Mouse (Mus musculus) layer of hippocampus, postnatal 14 days (tissue): Measurements from ENCODE around the gene Cuedc2. TPM values are rescaled to one million over a fixed set of nuclear protein-coding genes. Genes with fewer than 3 reads are reported as not detected.

Source experiments
- DNase-seq, 2 experiments: peaks; one replicate each; pipeline ENCODE4 v3.0.0; 2021 to 2022; ENCODE audit warnings: low spot score in 2 of 2, mixed read lengths in 1 of 2
- total RNA-seq, 2 experiments: library from RNA; stranded (reverse); gene quantifications; 2 replicates each; pipeline ENCODE4 v1.2.3; 2021

Gene Cuedc2
- total RNA-seq, 2 experiments from 2014 or later, result 156 to 162 TPM

- no peak for DNase-seq
Observed at GRCm38 (mm10) chr19:46344710-46345419, 6.4 kb upstream of the Cuedc2 start.

- DNase-seq, result peak in 1 of 2 experiments; percentile 73
Observed at GRCm38 (mm10) chr19:46339287-46339971, 927 bp upstream of the Cuedc2 start.

GRCm38 (mm10) chr19:46338942-46339286 lies 412 bp upstream of the Cuedc2 start:
- no peak for DNase-seq

- no peak for DNase-seq
Observed at GRCm38 (mm10) chr19:46337719-46338330, 677 bp downstream of the Cuedc2 start.

GRCm38 (mm10) chr19:46333906-46334305 lies 4.6 kb downstream of the Cuedc2 start:
- DNase-seq, result no peak

GRCm38 (mm10) chr19:46332721-46333339 lies 5.7 kb downstream of the Cuedc2 start:
- no peak for DNase-seq

- DNase-seq, result no peak
Observed at GRCm38 (mm10) chr19:46331936-46332335, 6.6 kb downstream of the Cuedc2 start.

GRCm38 (mm10) chr19:46331326-46331725 lies 7.2 kb downstream of the Cuedc2 start:
- DNase-seq, result no peak

GRCm38 (mm10) chr19:46330696-46331095 lies 7.8 kb downstream of the Cuedc2 start:
- DNase-seq, result no peak

GRCm38 (mm10) chr19:46329951-46330350 lies 8.6 kb downstream of the Cuedc2 start:
- DNase-seq, result peak; percentile 76 to 78

GRCm38 (mm10) chr19:46329031-46329641 lies 9.4 kb downstream of the Cuedc2 start:
- DNase-seq, result no peak

GRCm38 (mm10) chr19:46328081-46329030 lies 10.1 kb downstream of the Cuedc2 start, which contains the start of gene Fbxl15:
TSS of gene Fbxl15 (plus strand) at chr19:46328184.
- DNase-seq, result peak; percentile 97 to 99

- no peak for DNase-seq
Observed at GRCm38 (mm10) chr19:46327531-46328064, 10.9 kb downstream of the Cuedc2 start.

- peak in 1 of 2 experiments; percentile 74 for DNase-seq
Observed at GRCm38 (mm10) chr19:46326756-46327305, 11.7 kb downstream of the Cuedc2 start, which contains the start of gene Psd. TSS of gene Psd (minus strand) at chr19:46327156.

- no peak for DNase-seq
Observed at GRCm38 (mm10) chr19:46326019-46326755, 12.3 kb downstream of the Cuedc2 start.

- no peak for DNase-seq
Observed at GRCm38 (mm10) chr19:46324918-46325317, 13.6 kb downstream of the Cuedc2 start.

- DNase-seq, result no peak
Observed at GRCm38 (mm10) chr19:46324366-46324765, 14.1 kb downstream of the Cuedc2 start.

- DNase-seq, result no peak
Observed at GRCm38 (mm10) chr19:46323716-46324115, 14.8 kb downstream of the Cuedc2 start.
